Mouse (Mus musculus) embryonic facial prominence, embryonic 10.5 days (tissue): ENCODE results near the gene Lin7c. TPM values are rescaled to one million over a fixed set of nuclear protein-coding genes. Genes with fewer than 3 reads are reported as not detected.

Source experiments
- DNase-seq: peaks from one replicate; pipeline ENCODE4 v3.0.0-alpha.2; 2017; ENCODE audit warnings: low spot score
- H3K27ac ChIP-seq: fragments of 300-500 bp; sonication (generic); replicated peaks from 2 replicates; pipeline ENCODE4 v1.5.1; 2016; ENCODE audit warnings: mild to moderate bottlenecking
- H3K27me3 ChIP-seq: fragments of 300-500 bp; sonication (generic); replicated peaks from 2 replicates; pipeline ENCODE4 v1.6.1; 2016; ENCODE audit warnings: low read depth, mild to moderate bottlenecking; ENCODE audit not compliant: poor library complexity, severe bottlenecking
- H3K36me3 ChIP-seq: fragments of 300-500 bp; sonication (generic); replicated peaks from 2 replicates; pipeline ENCODE4 v1.6.1; 2016; ENCODE audit warnings: mild to moderate bottlenecking, moderate library complexity
- H3K4me1 ChIP-seq: fragments of 300-500 bp; sonication (generic); 2 replicates; pipeline ENCODE4 v1.6.1; 2016
- H3K4me3 ChIP-seq: fragments of 300-500 bp; sonication (generic); 2 replicates; pipeline ENCODE4 v1.5.1; 2016; ENCODE audit warnings: mild to moderate bottlenecking, moderate library complexity
- H3K9me3 ChIP-seq: fragments of 300-500 bp; sonication (generic); 2 replicates; pipeline ENCODE4 v1.6.1; 2016; ENCODE audit warnings: mild to moderate bottlenecking
- WGBS: fragments of 180-500 bp; shearing (Covaris S2); methylation state at CpG from one replicate; pipeline ENCODE4 v1.1.7; 2016; 5-methylcytosine and 5-hydroxymethylcytosine counted together
- polyA plus RNA-seq: library from polyadenylated mRNA; unstranded; fragments of >200 nt; fragmentation: Nextera tagmentation; extraction: Ambion mirVana; gene quantifications from 2 replicates; pipeline ENCODE4 v1.2.1, GENCODE M21; 2016

Lin7c gene
- polyA plus RNA-seq, 1 experiment from 2014 or later: 77.9 TPM

- 23% methylated on average over 13 of the region's 13 CpGs for WGBS
- Histone ChIP-seq H3K36me3 (peaks cover 8% of the 10 kb centered on the region), H3K27me3 (no peaks in the 10 kb centered on the region; the same call in 1 of the 2 replicates), H3K4me1 (peaks cover 60% of the 10 kb centered on the region), H3K27ac (0 out of 2 replicates have a peak overlapping the region, but pooled peaks have one; percentile 2), H3K4me3 (peak overlapping the region; percentile 8; the same call in 1 of the 2 replicates), H3K9me3 (no peaks in the 10 kb centered on the region)
- DNase-seq: peak; percentile 52
Measured at GRCm38 (mm10) chr2:109931978-109932780, 41.5 kb downstream of the Lin7c start.

GRCm38 (mm10) chr2:109933151-109933550, 42.5 kb downstream of the Lin7c start:
- Histone ChIP-seq H3K27ac (0 out of 2 replicates have a peak overlapping the region, but pooled peaks have one; percentile 19), H3K27me3 (no peaks in the 10 kb centered on the region; the same call in 1 of the 2 replicates), H3K4me1 (peaks cover 56% of the 10 kb centered on the region), H3K36me3 (peaks cover 11% of the 10 kb centered on the region), H3K4me3 (no peak overlapping the region), H3K9me3 (no peaks in the 10 kb centered on the region)
- WGBS: 81% methylated on average over 3 of the region's 3 CpGs
- DNase-seq: no peak

- WGBS: 73% methylated on average over 4 of the region's 4 CpGs
- Histone ChIP-seq H3K4me3 (no peak overlapping the region), H3K36me3 (peaks cover 19% of the 10 kb centered on the region), H3K4me1 (peaks cover 49% of the 10 kb centered on the region), H3K27me3 (no peaks in the 10 kb centered on the region; the same call in 1 of the 2 replicates), H3K9me3 (no peaks in the 10 kb centered on the region), H3K27ac (no peak overlapping the region)
- DNase-seq: no peak
Measured at GRCm38 (mm10) chr2:109934086-109934485, 43.4 kb downstream of the Lin7c start.

- Histone ChIP-seq H3K4me3 (no peak overlapping the region), H3K27ac (no peak overlapping the region), H3K9me3 (no peaks in the 10 kb centered on the region), H3K36me3 (peaks cover 20% of the 10 kb centered on the region), H3K27me3 (no peaks in the 10 kb centered on the region; the same call in 1 of the 2 replicates), H3K4me1 (peaks cover 45% of the 10 kb centered on the region)
- 88% methylated on average over 3 of the region's 3 CpGs for WGBS
- no peak for DNase-seq
Measured at GRCm38 (mm10) chr2:109935194-109935593, 44.5 kb downstream of the Lin7c start.

- WGBS: 73% methylated on average over 11 of the region's 11 CpGs
- Histone ChIP-seq H3K27ac (no peak overlapping the region), H3K9me3 (no peaks in the 10 kb centered on the region), H3K27me3 (no peaks in the 10 kb centered on the region; the same call in 1 of the 2 replicates), H3K36me3 (peaks cover 16% of the 10 kb centered on the region), H3K4me1 (peaks cover 45% of the 10 kb centered on the region), H3K4me3 (no peak overlapping the region)
- DNase-seq: no peak
Measured at GRCm38 (mm10) chr2:109935754-109936409, 45.2 kb downstream of the Lin7c start.

GRCm38 (mm10) chr2:109936410-109936755, 45.7 kb downstream of the Lin7c start:
- Histone ChIP-seq H3K27me3 (no peaks in the 10 kb centered on the region; the same call in 1 of the 2 replicates), H3K4me3 (no peak overlapping the region), H3K36me3 (peaks cover 16% of the 10 kb centered on the region), H3K4me1 (peaks cover 44% of the 10 kb centered on the region), H3K27ac (no peak overlapping the region), H3K9me3 (no peaks in the 10 kb centered on the region)
- 61% methylated on average over 2 of the region's 2 CpGs for WGBS
- no peak for DNase-seq

DNA sequence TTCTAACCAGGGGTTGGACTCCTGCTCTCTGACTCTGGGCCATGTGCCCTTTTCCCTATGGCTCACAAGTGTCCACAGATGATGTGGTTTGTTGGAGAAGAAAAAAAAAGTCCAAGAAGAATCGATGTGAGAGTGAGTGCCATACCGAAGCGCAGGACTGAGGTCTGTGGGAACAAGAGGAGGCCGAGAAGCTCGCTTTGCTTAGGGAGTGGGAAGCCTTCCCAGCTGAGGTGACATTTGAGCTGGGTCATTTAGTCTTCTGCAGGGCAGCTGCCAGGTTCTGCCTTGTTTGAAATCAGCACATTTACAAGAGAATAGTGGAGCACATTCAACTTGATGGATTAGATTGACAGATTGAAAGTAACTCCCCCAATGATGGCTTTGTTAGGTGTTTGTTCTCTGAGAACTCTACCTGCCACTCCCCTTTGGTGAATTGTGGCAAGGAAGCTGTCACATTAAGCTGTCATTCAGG, 51.4 kb downstream of the Lin7c start:
- Histone ChIP-seq H3K27ac (0 out of 2 replicates have a peak overlapping the region, but pooled peaks have one; percentile 30), H3K4me3 (0 out of 2 replicates have a peak overlapping the region, but pooled peaks have one; percentile 9)
- peak; percentile 43 for DNase-seq

DNA sequence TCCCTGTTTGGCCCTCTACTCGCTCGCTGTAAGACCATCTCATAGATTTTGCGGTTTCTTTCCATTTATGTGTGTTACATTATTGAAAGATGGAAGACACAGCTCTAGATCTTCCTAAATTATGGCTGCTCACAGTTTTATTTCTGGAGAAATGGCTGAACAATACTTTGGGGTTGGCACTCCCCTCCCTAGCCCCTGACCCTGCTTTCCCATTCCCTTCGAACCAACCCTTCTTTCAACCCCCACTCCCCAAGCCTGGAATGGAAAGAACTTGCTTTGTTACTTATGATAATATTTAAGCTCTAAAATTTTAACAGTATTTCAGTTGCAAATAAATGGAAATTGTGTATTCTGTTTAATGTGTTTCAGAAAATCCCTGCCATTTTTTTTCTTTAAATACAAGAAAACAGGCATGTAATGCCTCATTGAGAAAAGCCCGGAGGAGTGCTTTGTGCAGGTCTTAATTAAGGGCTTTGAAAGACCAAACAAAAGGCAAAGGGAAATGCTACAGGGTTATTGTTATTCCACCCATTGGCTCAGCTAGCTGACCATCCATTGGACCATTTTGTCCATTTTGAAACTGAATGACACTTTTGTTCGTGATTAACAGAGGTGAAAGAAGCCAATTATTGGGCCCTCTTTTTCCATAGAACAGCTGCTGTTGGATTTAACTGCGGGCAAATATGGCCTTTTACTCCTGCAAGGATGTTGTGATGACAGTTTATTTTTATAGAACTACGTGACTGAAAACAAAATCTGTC, 52.3 kb downstream of the Lin7c start:
- Histone ChIP-seq H3K4me1 (peaks cover 38% of the 10 kb centered on the region), H3K9me3 (no peaks in the 10 kb centered on the region), H3K36me3 (peaks cover 10% of the 10 kb centered on the region), H3K27ac (peak overlapping the region; percentile 48), H3K27me3 (no peaks in the 10 kb centered on the region), H3K4me3 (no peak overlapping the region)
- no peak for DNase-seq
- 40% methylated on average over 8 of the region's 8 CpGs for whole genome bisulfite sequencing

More for the DNA sequence above, 51.4 kb downstream of the Lin7c start:
- H3K9me3 ChIP-seq: no peaks in the 10 kb centered on the region
- H3K27me3 ChIP-seq: no peaks in the 10 kb centered on the region
- H3K36me3 ChIP-seq: peaks cover 12% of the 10 kb centered on the region
- peaks cover 38% of the 10 kb centered on the region for H3K4me1 ChIP-seq
- WGBS: 14% methylated on average over 5 of the region's 5 CpGs

GRCm38 (mm10) chr2:109944995-109945394, 54.3 kb downstream of the Lin7c start:
- Histone ChIP-seq H3K27ac (no peak overlapping the region), H3K9me3 (no peaks in the 10 kb centered on the region), H3K4me3 (no peak overlapping the region), H3K36me3 (no peaks in the 10 kb centered on the region), H3K27me3 (no peaks in the 10 kb centered on the region), H3K4me1 (peaks cover 38% of the 10 kb centered on the region)
- 82% methylated on average over 9 of the region's 9 CpGs for WGBS
- no peak for DNase-seq

DNA sequence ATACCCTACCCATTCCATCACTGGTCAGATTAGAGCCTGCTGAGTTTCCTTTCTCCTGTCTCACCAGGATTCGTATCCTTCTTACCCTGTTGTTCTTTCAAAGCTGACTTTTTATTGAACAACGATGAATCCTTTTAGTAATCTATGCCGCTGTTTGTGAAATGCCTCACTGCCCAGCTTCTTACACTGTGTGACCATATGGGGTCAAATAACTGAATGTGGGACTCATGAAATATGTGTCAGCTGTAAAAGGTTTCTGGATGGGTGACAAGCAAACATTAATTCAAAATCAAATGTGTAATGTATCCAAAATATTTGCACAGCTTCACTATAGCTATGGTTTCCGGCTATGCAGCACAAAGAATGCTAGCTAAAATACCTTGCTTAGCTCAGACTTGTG, 54.9 kb downstream of the Lin7c start:
- no peak for DNase-seq
- Histone ChIP-seq H3K27ac (no peak overlapping the region), H3K4me3 (no peak overlapping the region), H3K9me3 (no peaks in the 10 kb centered on the region), H3K27me3 (no peaks in the 10 kb centered on the region), H3K4me1 (peaks cover 43% of the 10 kb centered on the region), H3K36me3 (no peaks in the 10 kb centered on the region)
- WGBS: 83% methylated on average over 4 of the region's 4 CpGs

DNA sequence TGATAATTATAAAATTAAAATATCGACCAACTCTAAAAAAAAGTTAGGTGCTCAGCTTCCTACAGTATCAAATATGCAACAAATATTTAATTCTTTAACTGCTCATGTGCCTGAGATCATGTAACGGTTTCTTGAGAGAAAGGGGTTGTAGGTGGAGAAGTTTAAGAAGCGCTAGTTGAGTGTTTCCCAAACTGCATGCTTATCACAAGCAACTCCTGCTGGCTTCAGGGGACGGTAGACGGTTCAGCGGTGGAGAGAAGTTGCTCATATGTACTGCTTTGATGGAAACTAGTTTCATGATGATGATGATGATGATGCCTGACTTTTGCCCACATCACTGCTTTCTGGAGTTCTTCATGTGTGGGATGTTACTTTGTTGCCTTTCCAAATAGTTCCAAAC, 55.8 kb downstream of the Lin7c start:
- H3K4me1 ChIP-seq: peaks cover 51% of the 10 kb centered on the region
- H3K4me3 ChIP-seq: no peak overlapping the region
- no peak overlapping the region for H3K27ac ChIP-seq
- 95% methylated on average over 6 of the region's 6 CpGs for WGBS
- no peaks in the 10 kb centered on the region for H3K36me3 ChIP-seq
- no peaks in the 10 kb centered on the region for H3K9me3 ChIP-seq
- DNase-seq: no peak
- H3K27me3 ChIP-seq: no peaks in the 10 kb centered on the region

GRCm38 (mm10) chr2:109949519-109949918, 58.9 kb downstream of the Lin7c start:
- no peak for DNase-seq
- Histone ChIP-seq H3K4me1 (peaks cover 35% of the 10 kb centered on the region), H3K9me3 (no peaks in the 10 kb centered on the region), H3K27me3 (0 out of 2 replicates have a peak, but pooled peaks cover 4% of the 10 kb centered on the region), H3K4me3 (no peak overlapping the region), H3K27ac (no peak overlapping the region), H3K36me3 (no peaks in the 10 kb centered on the region)
